Mouse (Mus musculus) kidney, adult 2 months (tissue): ENCODE data around the gene Nus1. TPM values are rescaled to one million over a fixed set of nuclear protein-coding genes. Genes with fewer than 3 reads are reported as not detected.
A peak's percentile ranks its signal among the peaks of the same experiment; 100 is the strongest.

Experiments used
- DNase-seq: peaks from one replicate; pipeline ENCODE4 v3.0.0; 2021
- H3K27ac ChIP-seq: fragments of 200-500 bp; 2 replicates; pipeline ENCODE4 v1.5.1; 2012; ENCODE audit warnings: low read depth, low read length, control low read depth, inconsistent platforms; ENCODE audit not compliant: insufficient read depth
- H3K27me3 ChIP-seq: fragments of 200-500 bp; replicated peaks from 2 replicates; pipeline ENCODE4 v1.6.1; 2012; ENCODE audit warnings: mild to moderate bottlenecking, moderate library complexity, low read length, inconsistent platforms; ENCODE audit not compliant: control insufficient read depth, insufficient read depth
- H3K36me3 ChIP-seq: fragments of 200-500 bp; 2 replicates; pipeline ENCODE4 v1.6.1; 2012; ENCODE audit warnings: mild to moderate bottlenecking, moderate library complexity, low read length, inconsistent platforms; ENCODE audit not compliant: control insufficient read depth, insufficient read depth
- H3K4me1 ChIP-seq: fragments of 200-500 bp; 2 replicates; pipeline ENCODE4 v1.6.1; 2011; ENCODE audit warnings: low read length; ENCODE audit not compliant: control insufficient read depth, insufficient read depth
- H3K4me3 ChIP-seq: fragments of 200-500 bp; 2 replicates; pipeline ENCODE4 v1.5.1; 2011; ENCODE audit warnings: mild to moderate bottlenecking, low read depth, low read length, control low read depth; ENCODE audit not compliant: insufficient read depth
- CTCF ChIP-seq: fragments of 200-500 bp; conservative IDR thresholded peaks from 2 replicates; pipeline ENCODE4 v1.5.1; 2011; ENCODE audit warnings: low read depth, mild to moderate bottlenecking, control low read depth, low read length, moderate library complexity, mixed read lengths; ENCODE audit not compliant: insufficient read depth, insufficient read length
- POLR2A ChIP-seq: fragments of 200-500 bp; IDR thresholded peaks from one replicate; pipeline ENCODE4 v1.6.1; 2011; ENCODE audit warnings: low read depth, low read length, control low read depth
- WGBS: fragments of 180-500 bp; shearing (Covaris S2); methylation state at CpG from one replicate; pipeline ENCODE4 v1.1.7; 2018; 5-methylcytosine and 5-hydroxymethylcytosine counted together
- polyA plus RNA-seq: library from polyadenylated mRNA; depleted of rRNA; stranded (reverse); fragments of >200 nt; gene quantifications from 2 replicates; pipeline ENCODE4 v1.2.3, GENCODE M21; 2012; rRNA removed

Nus1 gene
- polyA plus RNA-seq, result 58.8 and 65.4 TPM in 2 replicates

DNA sequence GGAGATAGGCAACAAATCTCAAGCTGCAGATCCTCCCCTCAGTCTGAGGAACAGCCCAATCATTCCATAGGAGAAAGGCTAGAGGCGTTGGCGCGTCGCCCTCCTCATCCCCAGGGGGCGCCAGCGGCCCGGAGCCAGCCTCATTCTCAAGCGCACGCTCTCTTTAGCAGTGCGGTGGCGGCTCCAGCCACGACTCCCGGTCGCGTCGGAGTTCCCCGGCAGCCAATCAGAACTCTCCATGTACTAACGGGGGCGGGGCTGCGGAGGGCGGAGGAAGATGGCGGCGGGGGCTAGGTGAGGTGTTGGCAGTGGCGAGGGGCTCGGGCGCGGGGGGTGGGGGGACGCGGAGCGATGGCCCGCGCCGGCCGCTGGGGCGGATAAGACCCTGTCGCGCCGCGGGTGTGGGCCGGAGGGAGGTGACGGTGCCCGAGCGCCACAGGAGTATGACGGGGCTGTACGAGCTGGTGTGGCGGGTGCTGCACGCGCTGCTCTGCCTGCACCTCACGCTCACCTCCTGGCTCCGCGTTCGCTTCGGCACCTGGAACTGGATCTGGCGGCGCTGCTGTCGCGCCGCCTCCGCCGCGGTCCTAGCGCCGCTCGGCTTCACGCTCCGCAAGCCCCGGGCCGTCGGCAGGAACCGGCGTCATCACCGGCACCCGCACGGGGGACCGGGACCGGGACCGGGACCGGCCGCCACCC, at the start of gene Nus1:
TSS of gene Nus1 (plus strand) at position 249 of the 699 bp plus-strand sequence.
- WGBS, result under 1% methylated on average over 78 of the region's 79 CpGs
- Histone ChIP-seq H3K36me3 (no peaks in the 10 kb centered on the region), H3K4me1 (peaks cover 11% of the 10 kb centered on the region; the same call in 1 of the 2 replicates), H3K27ac (peak within 1 kb of the TSS; percentile 88), H3K4me3 (peak within 1 kb of the TSS; percentile 99), H3K27me3 (no peaks in the 10 kb centered on the region)
- TF ChIP-seq CTCF (peak; percentile 86), POLR2A (peak; percentile 45)
- peak; percentile 98 for DNase-seq

DNA sequence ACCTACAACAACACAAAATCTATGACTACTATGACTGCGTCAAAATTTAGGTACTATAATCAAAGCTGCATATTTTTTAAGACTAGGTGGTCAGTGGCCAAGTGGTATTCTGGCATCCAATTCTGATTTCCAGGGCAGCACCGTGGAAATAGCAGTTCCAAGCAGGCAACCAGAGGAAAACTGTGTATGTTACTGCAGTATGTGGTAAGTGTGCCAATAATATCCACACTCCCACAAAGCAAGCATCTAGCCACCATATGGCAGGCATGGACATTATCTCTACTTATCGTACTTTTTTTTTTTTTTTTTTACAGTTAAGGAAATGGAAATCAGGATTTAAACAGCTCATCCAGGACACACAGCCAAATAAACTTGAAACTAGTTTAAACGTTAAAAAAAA, 49.0 kb upstream of the Nus1 start:
- no peaks in the 10 kb centered on the region; the same call in 1 of the 2 replicates for H3K4me1 ChIP-seq
- no peak overlapping the region for H3K27ac ChIP-seq
- H3K36me3 ChIP-seq, result no peaks in the 10 kb centered on the region
- H3K4me3 ChIP-seq, result no peak overlapping the region
- H3K27me3 ChIP-seq, result no peaks in the 10 kb centered on the region
- TF ChIP-seq POLR2A, result no peak
- TF ChIP-seq CTCF, result no peak
- WGBS, result 82% methylated on average over 4 of the region's 4 CpGs
- no peak for DNase-seq

DNA sequence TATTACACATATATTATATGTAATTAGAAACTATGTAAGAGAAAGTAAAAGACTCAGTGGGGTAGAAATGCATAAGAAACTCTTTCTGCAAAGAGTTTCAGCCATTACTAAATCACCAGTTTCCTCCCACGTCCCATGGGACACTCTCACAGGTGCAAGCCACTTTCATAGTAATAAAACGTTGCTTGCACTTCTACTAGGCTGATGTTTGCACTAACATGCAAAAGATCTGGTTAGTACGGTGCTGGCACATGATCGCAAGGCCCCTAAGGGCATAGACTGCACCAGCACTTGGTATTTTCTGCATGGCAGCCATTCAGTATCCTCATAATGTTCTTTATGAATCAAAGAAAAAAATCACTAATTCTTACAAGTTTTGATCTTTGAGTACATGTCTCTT, 43.5 kb upstream of the Nus1 start:
- H3K27me3 ChIP-seq, result no peaks in the 10 kb centered on the region
- WGBS, result 43% methylated on average over 4 of the region's 4 CpGs
- H3K36me3 ChIP-seq, result no peaks in the 10 kb centered on the region; the same call in 1 of the 2 replicates
- H3K27ac ChIP-seq, result 0 out of 2 replicates have a peak overlapping the region, but pooled peaks have one; percentile 30
- H3K4me3 ChIP-seq, result no peak overlapping the region
- TF ChIP-seq CTCF (no peak), POLR2A (no peak)
- peaks cover 9% of the 10 kb centered on the region; the same call in 1 of the 2 replicates for H3K4me1 ChIP-seq
- DNase-seq, result no peak

DNA sequence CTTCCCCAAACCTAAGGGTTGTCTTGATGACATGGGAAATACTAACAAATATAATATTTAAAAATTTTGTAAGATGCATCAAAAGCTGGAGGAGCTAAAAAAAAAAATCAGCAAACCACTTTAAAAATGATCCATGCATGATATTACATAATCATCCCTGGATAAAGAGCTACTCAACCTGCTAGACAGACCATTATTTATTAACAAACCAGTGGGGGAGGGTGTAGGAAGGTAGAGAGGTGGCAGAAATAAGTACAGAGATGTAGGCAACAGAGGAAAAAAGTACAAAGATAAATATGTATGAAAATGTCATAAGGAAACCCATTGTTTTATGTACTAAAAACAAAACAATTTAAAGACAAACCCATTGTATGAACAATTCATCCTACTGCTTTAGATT, 42.7 kb upstream of the Nus1 start:
- TF ChIP-seq CTCF (no peak), POLR2A (no peak)
- Histone ChIP-seq H3K27me3 (no peaks in the 10 kb centered on the region), H3K4me3 (no peak overlapping the region), H3K4me1 (peaks cover 9% of the 10 kb centered on the region; the same call in 1 of the 2 replicates), H3K36me3 (no peaks in the 10 kb centered on the region; the same call in 1 of the 2 replicates), H3K27ac (no peak overlapping the region)
- DNase-seq, result peak; percentile 81

DNA sequence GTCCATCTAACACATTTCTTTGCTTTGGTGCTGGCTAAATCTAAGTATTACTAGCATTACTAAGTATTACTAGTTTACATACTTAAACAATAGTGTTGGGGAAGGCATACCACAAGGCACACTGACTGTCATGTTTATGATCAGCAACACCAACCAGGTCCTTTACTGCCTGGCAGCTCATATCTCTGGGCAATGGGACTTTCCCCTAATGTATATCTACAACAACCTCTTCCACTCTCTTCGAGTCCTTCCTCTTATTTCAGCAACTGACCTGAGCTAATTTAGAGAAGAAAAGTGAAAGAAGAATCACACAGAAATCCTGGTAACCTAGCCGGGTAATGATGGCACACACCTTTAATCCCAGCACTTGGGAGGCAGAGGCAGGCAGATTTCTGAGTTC, 40.9 kb upstream of the Nus1 start:
- Histone ChIP-seq H3K36me3 (no peaks in the 10 kb centered on the region; the same call in 1 of the 2 replicates), H3K27ac (no peak overlapping the region), H3K27me3 (no peaks in the 10 kb centered on the region), H3K4me3 (no peak overlapping the region), H3K4me1 (peaks cover 9% of the 10 kb centered on the region; the same call in 1 of the 2 replicates)
- no peak for TF ChIP-seq POLR2A
- no peak for TF ChIP-seq CTCF
- 92% methylated on average over 2 of the region's 2 CpGs for WGBS
- no peak for DNase-seq

DNA sequence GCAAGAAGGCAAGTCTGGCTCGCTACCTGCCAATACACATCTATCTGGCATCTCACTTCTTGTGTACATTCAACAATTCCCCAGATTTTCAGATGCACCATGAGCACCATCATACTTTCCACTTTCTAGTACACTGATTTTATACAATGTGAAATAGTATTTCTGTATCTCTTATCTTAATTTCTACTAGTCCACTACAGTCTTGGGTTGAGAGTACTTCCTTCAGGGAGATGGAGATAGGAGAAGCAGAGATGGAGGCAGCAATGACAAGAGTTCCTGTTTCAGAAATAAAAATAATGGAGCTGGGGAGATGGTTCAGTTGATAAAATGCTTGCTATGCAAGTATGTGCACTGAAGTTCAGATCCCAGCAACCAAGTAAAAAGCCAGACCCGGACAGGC, 39.5 kb upstream of the Nus1 start:
- 72% methylated on average over 2 of the region's 2 CpGs for WGBS
- H3K27ac ChIP-seq, result no peak overlapping the region
- no peaks in the 10 kb centered on the region for H3K27me3 ChIP-seq
- no peaks in the 10 kb centered on the region; the same call in 1 of the 2 replicates for H3K36me3 ChIP-seq
- no peak for DNase-seq
- H3K4me3 ChIP-seq, result no peak overlapping the region
- TF ChIP-seq CTCF (no peak), POLR2A (no peak)
- peaks cover 11% of the 10 kb centered on the region for H3K4me1 ChIP-seq

DNA sequence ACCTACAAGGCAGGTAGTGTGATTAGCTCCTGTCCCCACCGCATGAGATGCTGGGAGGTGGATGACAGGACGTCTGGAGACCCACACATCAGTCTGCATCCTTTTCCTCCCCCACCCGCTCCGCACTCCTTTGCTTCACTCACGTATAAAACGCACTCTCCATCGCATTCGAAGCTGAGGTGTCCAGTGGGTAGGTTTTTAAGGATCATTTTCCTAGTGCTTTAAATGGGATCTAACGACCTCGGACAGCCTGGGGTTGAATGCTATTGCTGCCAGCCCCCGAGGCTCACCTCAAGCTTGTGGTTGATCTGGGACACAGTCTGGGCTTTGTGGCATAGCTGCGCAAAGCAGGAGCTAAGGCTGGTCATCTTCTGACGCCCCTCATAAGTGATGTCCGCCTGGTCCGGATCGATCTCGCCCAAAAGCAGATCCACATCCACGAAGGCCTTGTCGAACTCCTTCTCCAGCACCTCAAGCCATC, 36.0 kb upstream of the Nus1 start:
- DNase-seq, result no peak
- peak overlapping the region; percentile 43; the same call in 1 of the 2 replicates for H3K27ac ChIP-seq
- TF ChIP-seq POLR2A (no peak), CTCF (no peak)
- WGBS, result under 1% methylated on average over 19 of the region's 19 CpGs
- peak overlapping the region; percentile 92 for H3K4me3 ChIP-seq
- no peaks in the 10 kb centered on the region; the same call in 1 of the 2 replicates for H3K36me3 ChIP-seq
- no peaks in the 10 kb centered on the region for H3K27me3 ChIP-seq
- H3K4me1 ChIP-seq, result peaks cover 14% of the 10 kb centered on the region
